Mouse (Mus musculus) intestine, embryonic 14.5 days (tissue): ENCODE measurements at regions not wholly inside any gene's neighbourhood (a gene's known extent, or its start where the extent isn't known, plus 50 kb on each side); places are given as distances from the start of the nearest gene placed in this dataset.

ENCODE experiments used
- ATAC-seq: fragments of 200-750 bp; cut with Nextera tagmentation; replicated peaks from 2 replicates; pipeline ENCODE4 v1.8.0; 2017; ENCODE audit warnings: low read depth, moderate number of reproducible peaks, moderate TSS enrichment, moderate library complexity; ENCODE audit not compliant: low FRiP score, low TSS enrichment
- DNase-seq: peaks from one replicate; pipeline ENCODE4 v3.0.0-alpha.2; 2018; ENCODE audit warnings: low spot score
- H3K27ac ChIP-seq: fragments of 300-500 bp; sonication (generic); 2 replicates; pipeline ENCODE4 v1.5.1; 2014; ENCODE audit warnings: low read depth, mild to moderate bottlenecking, control low read depth
- H3K27me3 ChIP-seq: fragments of 300-500 bp; sonication (generic); replicated peaks from 2 replicates; pipeline ENCODE4 v1.6.1; 2014; ENCODE audit warnings: low read length, control low read depth; ENCODE audit not compliant: control insufficient read depth, insufficient read depth
- H3K36me3 ChIP-seq: fragments of 300-500 bp; sonication (generic); 2 replicates; pipeline ENCODE4 v1.6.1; 2014; ENCODE audit warnings: low read length, control low read depth; ENCODE audit not compliant: control insufficient read depth, insufficient read depth
- H3K4me1 ChIP-seq: fragments of 300-500 bp; sonication (generic); replicated peaks from 2 replicates; pipeline ENCODE4 v1.6.1; 2014; ENCODE audit warnings: low read length, control low read depth, mixed read lengths; ENCODE audit not compliant: control insufficient read depth, insufficient read depth
- H3K4me2 ChIP-seq: fragments of 300-500 bp; sonication (generic); 2 replicates; pipeline ENCODE4 v1.6.1; 2014; ENCODE audit warnings: low read length
- H3K4me3 ChIP-seq: fragments of 300-500 bp; sonication (generic); 2 replicates; pipeline ENCODE4 v1.5.1; 2014; ENCODE audit warnings: low read depth, low read length, control low read depth, mixed read lengths
- H3K9ac ChIP-seq: fragments of 300-500 bp; sonication (generic); 2 replicates; pipeline ENCODE4 v1.6.1; 2014; ENCODE audit warnings: mild to moderate bottlenecking, low read length
- H3K9me3 ChIP-seq: fragments of 300-500 bp; sonication (generic); 2 replicates; pipeline ENCODE4 v1.6.1; 2016; ENCODE audit warnings: low read length, control low read depth; ENCODE audit not compliant: control insufficient read depth
- WGBS: fragments of 180-500 bp; shearing (Covaris S2); extraction: QIAGEN DNeasy Blood & Tissue Kit; methylation state at CpG from one replicate; pipeline ENCODE4 v1.1.7; 2014; 5-methylcytosine and 5-hydroxymethylcytosine counted together

GRCm38 (mm10) chr8:100942680-100943427 lies 1526.6 kb upstream of the Cdh8 start:
- ATAC-seq (no peak), DNase-seq (peak; percentile 52)
- H3K4me3 ChIP-seq = no peak overlapping the region
- no peaks in the 10 kb centered on the region for H3K36me3 ChIP-seq
- no peaks in the 10 kb centered on the region for H3K27me3 ChIP-seq
- 62% methylated on average over 6 of the region's 6 CpGs for WGBS
- H3K9ac ChIP-seq = no peak overlapping the region
- H3K27ac ChIP-seq = no peak overlapping the region
- no peaks in the 10 kb centered on the region for H3K4me1 ChIP-seq
- no peaks in the 10 kb centered on the region for H3K9me3 ChIP-seq
- no peak overlapping the region for H3K4me2 ChIP-seq

- ATAC-seq = no peak
- Histone ChIP-seq H3K4me2 (no peak overlapping the region), H3K27me3 (no peaks in the 10 kb centered on the region), H3K9me3 (no peaks in the 10 kb centered on the region), H3K36me3 (no peaks in the 10 kb centered on the region), H3K9ac (no peak overlapping the region), H3K4me3 (no peak overlapping the region), H3K4me1 (no peaks in the 10 kb centered on the region), H3K27ac (no peak overlapping the region)
- 48% methylated on average over 4 of the region's 4 CpGs for WGBS
- DNase-seq = no peak
These were observed 1523.3 kb upstream of the Cdh8 start for GRCm38 (mm10) chr8:100939533-100939932.

GRCm38 (mm10) chr8:100890307-100890706 lies 1474.0 kb upstream of the Cdh8 start:
- Histone ChIP-seq H3K9me3 (no peaks in the 10 kb centered on the region), H3K27ac (no peak overlapping the region), H3K4me1 (no peaks in the 10 kb centered on the region), H3K27me3 (no peaks in the 10 kb centered on the region), H3K4me3 (no peak overlapping the region), H3K4me2 (no peak overlapping the region), H3K36me3 (no peaks in the 10 kb centered on the region), H3K9ac (no peak overlapping the region)
- ATAC-seq (peak; percentile 32; the same call in 1 of the 2 replicates), DNase-seq (no peak)
- WGBS = 76% methylated on average over 3 of the region's 3 CpGs

- H3K4me3 ChIP-seq = no peak overlapping the region
- no peaks in the 10 kb centered on the region for H3K36me3 ChIP-seq
- H3K27me3 ChIP-seq = no peaks in the 10 kb centered on the region
- DNase-seq (no peak), ATAC-seq (no peak)
- no peak overlapping the region for H3K4me2 ChIP-seq
- H3K4me1 ChIP-seq = no peaks in the 10 kb centered on the region
- 64% methylated on average over 6 of the region's 6 CpGs for WGBS
- no peak overlapping the region for H3K27ac ChIP-seq
- no peaks in the 10 kb centered on the region for H3K9me3 ChIP-seq
- no peak overlapping the region for H3K9ac ChIP-seq
These were observed 1449.4 kb upstream of the Cdh8 start for GRCm38 (mm10) chr8:100865624-100866023.

GRCm38 (mm10) chr8:100850822-100851437 lies 1434.7 kb upstream of the Cdh8 start:
- Histone ChIP-seq H3K9me3 (no peaks in the 10 kb centered on the region), H3K4me3 (no peak overlapping the region), H3K27ac (no peak overlapping the region), H3K27me3 (no peaks in the 10 kb centered on the region), H3K4me2 (no peak overlapping the region), H3K36me3 (no peaks in the 10 kb centered on the region), H3K4me1 (no peaks in the 10 kb centered on the region), H3K9ac (no peak overlapping the region)
- WGBS = 44% methylated on average over 2 of the region's 2 CpGs
- peak; percentile 63 for DNase-seq
- ATAC-seq = no peak
